Mouse (Mus musculus) bone marrow macrophage, adult 2 months (primary cell): Measurements from ENCODE around the gene Chadl.
A peak's percentile ranks its signal among the peaks of the same experiment; 100 is the strongest.

ENCODE experiments used
- CTCF ChIP-seq: IDR thresholded peaks from 2 replicates; pipeline ENCODE4 v1.5.1; 2012; ENCODE audit warnings: low read depth, mild to moderate bottlenecking, low read length, moderate library complexity
- POLR2A ChIP-seq: IDR thresholded peaks from 2 replicates; pipeline ENCODE4 v1.6.1; 2012; ENCODE audit warnings: mild to moderate bottlenecking, low read depth, low read length, borderline replicate concordance

DNA sequence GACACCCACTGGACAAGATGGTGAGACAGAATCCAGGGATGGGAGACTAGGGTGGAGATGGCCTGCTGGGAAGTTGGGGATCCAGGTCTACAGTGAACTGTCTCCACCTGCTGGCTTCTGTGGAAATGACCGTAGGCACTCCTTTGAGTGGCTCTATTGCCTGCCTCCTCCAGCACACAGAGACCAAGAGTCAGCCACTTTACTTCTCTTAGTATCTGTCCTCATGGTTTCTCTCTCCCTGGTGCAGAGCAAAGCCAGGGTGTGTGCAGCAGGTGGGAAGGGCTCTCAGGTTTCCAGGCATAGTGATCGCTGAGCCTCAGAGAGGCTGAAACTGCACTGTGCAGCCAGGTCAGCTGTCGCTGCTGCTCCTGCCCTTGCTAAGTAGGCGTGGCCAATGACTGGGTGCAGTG lies 26.9 kb downstream of the Chadl start:
- TF ChIP-seq CTCF: peak; percentile 36
- no peak for TF ChIP-seq POLR2A
